Mouse (Mus musculus) MEL (cell line): ENCODE data around the gene Chil4. TPM values are rescaled to one million over a fixed set of nuclear protein-coding genes. Genes with fewer than 3 reads are reported as not detected.
"Not testable (repeated sequence)": the region's sequence is repeated elsewhere in the genome, so short reads cannot be mapped to it uniquely, and the experiment has no call there.

ENCODE experiments used
- DNase-seq: peaks from one replicate; pipeline ENCODE4 v3.0.0; 2011; ENCODE audit warnings: low read depth, low spot score
- H3K27ac ChIP-seq: 2 replicates; pipeline ENCODE4 v1.5.1; 2012; ENCODE audit warnings: low read depth, mild to moderate bottlenecking, control low read depth, low read length, moderate library complexity; ENCODE audit not compliant: control insufficient read depth
- H3K27me3 ChIP-seq, 2 experiments: fragments of 150-350 bp in 1 of 2; sonication (generic) in 1 of 2; 2 replicates each; pipeline ENCODE4 v1.6.1; 2012; ENCODE audit warnings: low read length in 2 of 2, mild to moderate bottlenecking in 2 of 2, improper control_type of control experiment in 1 of 2, moderate library complexity in 1 of 2; ENCODE audit not compliant: insufficient read depth in 2 of 2, control insufficient read depth in 1 of 2
- H3K36me3 ChIP-seq, 2 experiments: 2 replicates each; pipeline ENCODE4 v1.6.1; 2012 to 2014; ENCODE audit warnings: low read length in 2 of 2, improper control_type of control experiment in 1 of 2, inconsistent platforms in 1 of 2, mild to moderate bottlenecking in 1 of 2; ENCODE audit not compliant: insufficient read depth in 2 of 2, control insufficient read depth in 1 of 2
- H3K4me1 ChIP-seq, 2 experiments: fragments of 150-350 bp in 1 of 2; sonication (generic) in 1 of 2; 2 replicates each; pipeline ENCODE4 v1.6.1; 2012; ENCODE audit warnings: low read length in 2 of 2, improper control_type of control experiment in 1 of 2, mild to moderate bottlenecking in 1 of 2; ENCODE audit not compliant: insufficient read depth in 2 of 2, control insufficient read depth in 1 of 2
- H3K4me3 ChIP-seq, 2 experiments: fragments of 150-350 bp in 1 of 2; sonication (generic) in 1 of 2; 2 replicates each; pipeline ENCODE4 v1.5.1; 2012; ENCODE audit warnings: low read depth in 2 of 2, low read length in 2 of 2, mild to moderate bottlenecking in 2 of 2, moderate library complexity in 2 of 2, control low read depth in 1 of 2, improper control_type of control experiment in 1 of 2; ENCODE audit not compliant: control insufficient read depth in 1 of 2, insufficient read depth in 1 of 2
- H3K79me2 ChIP-seq: 2 replicates; pipeline ENCODE4 v1.6.1; 2012; ENCODE audit warnings: mild to moderate bottlenecking, low read length, moderate library complexity; ENCODE audit not compliant: control insufficient read depth, poor library complexity, insufficient read depth
- H3K9ac ChIP-seq: 2 replicates; pipeline ENCODE4 v1.6.1; 2012; ENCODE audit warnings: low read depth, mild to moderate bottlenecking, control low read depth, low read length, moderate library complexity; ENCODE audit not compliant: control insufficient read depth, poor library complexity, severe bottlenecking
- H3K9me3 ChIP-seq: fragments of 150-350 bp; sonication (generic); replicated peaks from 2 replicates; pipeline ENCODE4 v1.6.1; 2012; ENCODE audit warnings: mild to moderate bottlenecking, low read length, improper control_type of control experiment, moderate library complexity; ENCODE audit not compliant: insufficient read depth
- EP300 ChIP-seq, 2 experiments: IDR thresholded peaks; 2 replicates each; pipeline ENCODE4 v1.6.1; 2011; ENCODE audit warnings: improper control_type of control experiment in 2 of 2, low read length in 2 of 2, low read depth in 1 of 2, mild to moderate bottlenecking in 1 of 2
- GATA1 ChIP-seq: IDR thresholded peaks from 2 replicates; pipeline ENCODE4 v1.6.1; 2011; ENCODE audit warnings: low read depth, low read length, improper control_type of control experiment
- MAX ChIP-seq: IDR thresholded peaks from 2 replicates; pipeline ENCODE4 v1.6.1; 2011; ENCODE audit warnings: low read length, improper control_type of control experiment
- MAZ ChIP-seq: IDR thresholded peaks from 2 replicates; pipeline ENCODE4 v1.6.1; 2012; ENCODE audit warnings: low read depth, mild to moderate bottlenecking, inconsistent platforms, low read length, improper control_type of control experiment
- MYC ChIP-seq: IDR thresholded peaks from 2 replicates; pipeline ENCODE4 v1.6.1; 2011; ENCODE audit warnings: low read depth, mild to moderate bottlenecking, low read length, improper control_type of control experiment, moderate library complexity
- USF1 ChIP-seq: IDR thresholded peaks from 2 replicates; pipeline ENCODE4 v1.6.1; 2014; ENCODE audit warnings: low read depth, mild to moderate bottlenecking, inconsistent platforms, low read length, improper control_type of control experiment, moderate library complexity
- ZKSCAN1 ChIP-seq: IDR thresholded peaks from 2 replicates; pipeline ENCODE4 v1.6.1; 2012; ENCODE audit warnings: low read depth, mild to moderate bottlenecking, inconsistent platforms, low read length, improper control_type of control experiment, moderate library complexity
- ZMIZ1 ChIP-seq: IDR thresholded peaks from 2 replicates; pipeline ENCODE4 v1.6.1; 2012; ENCODE audit warnings: low read depth, mild to moderate bottlenecking, inconsistent platforms, low read length, improper control_type of control experiment, moderate library complexity
- polyA plus RNA-seq, 2 experiments: library from polyadenylated mRNA; stranded (reverse) in 1 of 2; unstranded in 1 of 2; fragments of >175 nt in 1 of 2; fragments of >200 nt in 1 of 2; gene quantifications; 2 replicates each; pipeline versions ENCODE4 v1.2.1 to v1.2.4; 2012; ENCODE audit warnings: low replicate concordance in 2 of 2, low read depth in 1 of 2; ENCODE audit not compliant: insufficient read length in 2 of 2, insufficient read depth in 1 of 2, missing spikeins in 1 of 2
- total RNA-seq: library from RNA; depleted of rRNA; stranded (reverse); fragments of 300-350 nt; gene quantifications from 2 replicates; pipeline ENCODE4 v1.2.3, GENCODE M21; 2012

The Chil4 gene
- total and polyA plus RNA-seq, 3 experiments = not detected

GRCm38 (mm10) chr3:106252719-106253118 is 33.4 kb upstream of the Chil4 start:
- no peak overlapping the region for H3K9ac ChIP-seq
- TF ChIP-seq MYC (no peak), EP300 (IDR thresholded peaks at IDR 0.05; ENCODE audit: low read depth in 1 of 2, low read length in 2 of 2) (no peak), MAX (no peak), GATA1 (no peak), ZMIZ1 (no peak), USF1 (no peak), MAZ (no peak), ZKSCAN1 (no peak)
- no peaks in the 10 kb centered on the region for H3K9me3 ChIP-seq
- no peaks in the 10 kb centered on the region for H3K36me3 ChIP-seq
- DNase-seq = no peak
- H3K4me3 ChIP-seq = no peak overlapping the region
- no peaks in the 10 kb centered on the region for H3K79me2 ChIP-seq
- no peaks in the 10 kb centered on the region; a peak in 1 of 4 replicates for H3K27me3 ChIP-seq
- no peaks in the 10 kb centered on the region for H3K4me1 ChIP-seq
- H3K27ac ChIP-seq = no peak overlapping the region

- not testable (repeated sequence) for H3K27me3 ChIP-seq, H3K4me1 ChIP-seq, H3K36me3 ChIP-seq, H3K79me2 ChIP-seq, DNase-seq, H3K27ac ChIP-seq, H3K4me3 ChIP-seq, H3K9me3 ChIP-seq, H3K9ac ChIP-seq
Observed at GRCm38 (mm10) chr3:106250763-106251399, 31.6 kb upstream of the Chil4 start.

GRCm38 (mm10) chr3:106247369-106247768 is 28.1 kb upstream of the Chil4 start:
- not testable (repeated sequence) for H3K4me1 ChIP-seq, H3K36me3 ChIP-seq, H3K27me3 ChIP-seq, H3K9ac ChIP-seq, H3K9me3 ChIP-seq, DNase-seq, H3K4me3 ChIP-seq, H3K27ac ChIP-seq, H3K79me2 ChIP-seq

- not testable (repeated sequence) for DNase-seq, H3K27me3 ChIP-seq, H3K4me3 ChIP-seq, H3K4me1 ChIP-seq, H3K9me3 ChIP-seq, H3K79me2 ChIP-seq, H3K9ac ChIP-seq, H3K36me3 ChIP-seq, H3K27ac ChIP-seq
Observed at GRCm38 (mm10) chr3:106240210-106240609, 20.9 kb upstream of the Chil4 start.
